Mouse (Mus musculus): Measurements from ENCODE around the gene Sdc1. TPM values are rescaled to one million over a fixed set of nuclear protein-coding genes. Genes with fewer than 3 reads are reported as not detected.

Gene Sdc1
- polyA plus RNA-seq, 1 experiment from 2014 or later: 142 TPM

- H3K36me3 ChIP-seq: no peaks in the 10 kb centered on the region
- peak overlapping the region; percentile 90 for H3K4me2 ChIP-seq
- peak overlapping the region; percentile 88 for H3K27ac ChIP-seq
- no peaks in the 10 kb centered on the region for H3K9me3 ChIP-seq
- peak; percentile 1; the same call in 1 of the 2 replicates for ATAC-seq (ENCODE audit: borderline replicate concordance, extremely low read depth, low FRiP score, low TSS enrichment)
- no peaks in the 10 kb centered on the region for H3K27me3 ChIP-seq
- H3K4me3 ChIP-seq: peak overlapping the region; percentile 88
- peaks cover 31% of the 10 kb centered on the region for H3K4me1 ChIP-seq
- peak overlapping the region; percentile 92 for H3K9ac ChIP-seq
- WGBS: under 1% methylated on average over 37 of the region's 37 CpGs
Observed at GRCm38 (mm10) chr12:8771844-8772380, 789 bp downstream of the Sdc1 start.

GRCm38 (mm10) chr12:8772451-8773143, 1.5 kb downstream of the Sdc1 start:
- Histone ChIP-seq H3K36me3 (no peaks in the 10 kb centered on the region), H3K9me3 (no peaks in the 10 kb centered on the region), H3K27ac (peak overlapping the region; percentile 88), H3K9ac (peak overlapping the region; percentile 92), H3K4me2 (peak overlapping the region; percentile 90), H3K4me1 (peaks cover 35% of the 10 kb centered on the region), H3K27me3 (no peaks in the 10 kb centered on the region), H3K4me3 (peak overlapping the region; percentile 88)
- under 1% methylated on average over 50 of the region's 55 CpGs for WGBS
- ATAC-seq (ENCODE audit: borderline replicate concordance, extremely low read depth, low FRiP score, low TSS enrichment): peak; percentile 40

- WGBS: 19% methylated on average over 6 of the region's 6 CpGs
- Histone ChIP-seq H3K4me1 (peaks cover 35% of the 10 kb centered on the region), H3K9me3 (no peaks in the 10 kb centered on the region), H3K4me2 (peak overlapping the region; percentile 90), H3K36me3 (no peaks in the 10 kb centered on the region), H3K9ac (0 out of 2 replicates have a peak overlapping the region, but pooled peaks have one; percentile 26), H3K27ac (peak overlapping the region; percentile 88; the same call in 1 of the 2 replicates), H3K4me3 (peak overlapping the region; percentile 88), H3K27me3 (no peaks in the 10 kb centered on the region)
- no peak for ATAC-seq (ENCODE audit: borderline replicate concordance, extremely low read depth, low FRiP score, low TSS enrichment)
Observed at GRCm38 (mm10) chr12:8773336-8773735, 2.2 kb downstream of the Sdc1 start.

GRCm38 (mm10) chr12:8774183-8774582, 3.1 kb downstream of the Sdc1 start:
- peak overlapping the region; percentile 88; the same call in 1 of the 2 replicates for H3K4me3 ChIP-seq
- no peaks in the 10 kb centered on the region for H3K36me3 ChIP-seq
- H3K9ac ChIP-seq: no peak overlapping the region
- no peaks in the 10 kb centered on the region for H3K9me3 ChIP-seq
- peak overlapping the region; percentile 90 for H3K4me2 ChIP-seq
- H3K4me1 ChIP-seq: peaks cover 36% of the 10 kb centered on the region
- no peaks in the 10 kb centered on the region for H3K27me3 ChIP-seq
- ATAC-seq (ENCODE audit: borderline replicate concordance, extremely low read depth, low FRiP score, low TSS enrichment): no peak
- H3K27ac ChIP-seq: 0 out of 2 replicates have a peak overlapping the region, but pooled peaks have one; percentile 29

GRCm38 (mm10) chr12:8776206-8776605, 5.1 kb downstream of the Sdc1 start:
- ATAC-seq (ENCODE audit: borderline replicate concordance, extremely low read depth, low FRiP score, low TSS enrichment): no peak
- Histone ChIP-seq H3K4me1 (peaks cover 50% of the 10 kb centered on the region), H3K4me2 (no peak overlapping the region), H3K36me3 (no peaks in the 10 kb centered on the region), H3K27me3 (no peaks in the 10 kb centered on the region), H3K27ac (no peak overlapping the region), H3K4me3 (no peak overlapping the region), H3K9me3 (no peaks in the 10 kb centered on the region), H3K9ac (no peak overlapping the region)
- WGBS: 83% methylated on average over 7 of the region's 7 CpGs

GRCm38 (mm10) chr12:8776741-8777140, 5.6 kb downstream of the Sdc1 start:
- H3K27ac ChIP-seq: no peak overlapping the region

GRCm38 (mm10) chr12:8778106-8778505, 7.0 kb downstream of the Sdc1 start:
- no peaks in the 10 kb centered on the region for H3K36me3 ChIP-seq
- no peaks in the 10 kb centered on the region for H3K9me3 ChIP-seq
- WGBS: 78% methylated on average over 7 of the region's 7 CpGs
- H3K4me1 ChIP-seq: peaks cover 66% of the 10 kb centered on the region
- no peak overlapping the region for H3K27ac ChIP-seq
- H3K27me3 ChIP-seq: no peaks in the 10 kb centered on the region
- H3K9ac ChIP-seq: no peak overlapping the region
- ATAC-seq (ENCODE audit: borderline replicate concordance, extremely low read depth, low FRiP score, low TSS enrichment): no peak
- no peak overlapping the region for H3K4me3 ChIP-seq
- H3K4me2 ChIP-seq: no peak overlapping the region

More at GRCm38 (mm10) chr12:8776741-8777140, 5.6 kb downstream of the Sdc1 start:
- 77% methylated on average over 3 of the region's 3 CpGs for WGBS
- ATAC-seq (ENCODE audit: borderline replicate concordance, extremely low read depth, low FRiP score, low TSS enrichment): no peak
- no peak overlapping the region for H3K4me2 ChIP-seq
- H3K4me1 ChIP-seq: peaks cover 56% of the 10 kb centered on the region
- no peaks in the 10 kb centered on the region for H3K27me3 ChIP-seq
- no peaks in the 10 kb centered on the region for H3K36me3 ChIP-seq
- no peak overlapping the region for H3K4me3 ChIP-seq
- no peaks in the 10 kb centered on the region for H3K9me3 ChIP-seq
- H3K9ac ChIP-seq: no peak overlapping the region

- Histone ChIP-seq H3K27ac (no peak overlapping the region), H3K4me3 (no peak overlapping the region), H3K9me3 (no peaks in the 10 kb centered on the region), H3K9ac (no peak overlapping the region), H3K36me3 (no peaks in the 10 kb centered on the region), H3K4me1 (peaks cover 63% of the 10 kb centered on the region), H3K27me3 (no peaks in the 10 kb centered on the region), H3K4me2 (no peak overlapping the region)
- ATAC-seq (ENCODE audit: borderline replicate concordance, extremely low read depth, low FRiP score, low TSS enrichment): no peak
- 54% methylated on average over 4 of the region's 4 CpGs for WGBS
Observed at GRCm38 (mm10) chr12:8779851-8780250, 8.7 kb downstream of the Sdc1 start.

GRCm38 (mm10) chr12:8781121-8781520, 10.0 kb downstream of the Sdc1 start:
- H3K27me3 ChIP-seq: no peaks in the 10 kb centered on the region
- no peak overlapping the region for H3K4me2 ChIP-seq
- no peak for ATAC-seq (ENCODE audit: borderline replicate concordance, extremely low read depth, low FRiP score, low TSS enrichment)
- no peaks in the 10 kb centered on the region for H3K9me3 ChIP-seq
- WGBS: 73% methylated on average over 7 of the region's 7 CpGs
- H3K27ac ChIP-seq: no peak overlapping the region
- no peaks in the 10 kb centered on the region for H3K36me3 ChIP-seq
- H3K4me3 ChIP-seq: no peak overlapping the region
- peaks cover 68% of the 10 kb centered on the region for H3K4me1 ChIP-seq
- H3K9ac ChIP-seq: no peak overlapping the region

- Histone ChIP-seq H3K27me3 (no peaks in the 10 kb centered on the region), H3K9me3 (no peaks in the 10 kb centered on the region), H3K4me2 (no peak overlapping the region), H3K4me3 (no peak overlapping the region), H3K36me3 (no peaks in the 10 kb centered on the region), H3K4me1 (peaks cover 73% of the 10 kb centered on the region), H3K27ac (peak overlapping the region; percentile 37), H3K9ac (no peak overlapping the region)
- WGBS: 61% methylated on average over 9 of the region's 9 CpGs
- 0 out of 2 replicates have a peak, but pooled peaks have one; percentile 52 for ATAC-seq (ENCODE audit: borderline replicate concordance, extremely low read depth, low FRiP score, low TSS enrichment)
Observed at GRCm38 (mm10) chr12:8781681-8782378, 10.7 kb downstream of the Sdc1 start.

- Histone ChIP-seq H3K4me2 (no peak overlapping the region), H3K9ac (no peak overlapping the region), H3K4me3 (no peak overlapping the region), H3K4me1 (peaks cover 76% of the 10 kb centered on the region), H3K27ac (peak overlapping the region; percentile 37), H3K9me3 (no peaks in the 10 kb centered on the region), H3K27me3 (no peaks in the 10 kb centered on the region), H3K36me3 (no peaks in the 10 kb centered on the region)
- ATAC-seq (ENCODE audit: borderline replicate concordance, extremely low read depth, low FRiP score, low TSS enrichment): no peak
- 68% methylated on average over 3 of the region's 3 CpGs for WGBS
Observed at GRCm38 (mm10) chr12:8782565-8782964, 11.4 kb downstream of the Sdc1 start.

- H3K9me3 ChIP-seq: no peaks in the 10 kb centered on the region
- H3K27ac ChIP-seq: no peak overlapping the region
- 52% methylated on average over 9 of the region's 9 CpGs for WGBS
- no peaks in the 10 kb centered on the region for H3K36me3 ChIP-seq
- H3K4me3 ChIP-seq: no peak overlapping the region
- no peak overlapping the region for H3K9ac ChIP-seq
- H3K27me3 ChIP-seq: no peaks in the 10 kb centered on the region
- no peak overlapping the region for H3K4me2 ChIP-seq
- H3K4me1 ChIP-seq: peaks cover 90% of the 10 kb centered on the region
- ATAC-seq (ENCODE audit: borderline replicate concordance, extremely low read depth, low FRiP score, low TSS enrichment): no peak
Observed at GRCm38 (mm10) chr12:8784189-8784588, 13.1 kb downstream of the Sdc1 start.

Measured in lung, embryonic 15.5 days (tissue).